Comparison of ENCODE assay signal across 24 mouse cellular contexts in genomic region chr10:57515278-57515677, GRCm38 (mm10). TPM values are rescaled to one million over a fixed set of nuclear protein-coding genes. Genes with fewer than 3 reads are reported as not detected.
DNase-seq lines count a peak whose midpoint lies in the region; ATAC-seq lines count a peak whose summit lies in the region.
"Had no signal": no experiment of that assay in that cellular context is flagged by ENCODE, and none has a peak within 500 bp of the region (broad histone marks: within the 10 kb centered on the region; RNA-seq: fewer than 3 reads in every experiment).

No protein-coding gene starts in this region.

- no peaks in the 10 kb centered on the region for H3K27me3 ChIP-seq in kidney, embryonic 14.5 days (ENCODE audit: control insufficient read depth, insufficient read depth, low read length)
- H3K27me3 ChIP-seq: embryonic facial prominence, embryonic 12.5 days; forebrain, embryonic 13.5 days; heart, embryonic 13.5 days; liver, embryonic 13.5 days; midbrain, embryonic 12.5 days; neural tube, embryonic 13.5 days had no signal

- 52% methylated on average over 1 of the region's 1 CpGs for WGBS in kidney, embryonic 14.5 days

- no peak for DNase-seq in frontal cortex, postnatal 36 days (ENCODE audit: low spot score in 2 of 2)
- DNase-seq in kidney, adult 9 months: no peak
- peak; percentile 26 for DNase-seq in adipocyte (ENCODE audit: low spot score)
- peak; percentile 39 for DNase-seq in fibroblast of lung, adult 2 months (ENCODE audit: low read depth)
- DNase-seq in natural killer cell, adult 2 months (ENCODE audit: low spot score in 2 of 2): no peak
- DNase-seq: gastrocnemius, postnatal 10 days; heart, adult 2 months; heart, postnatal 14 days; kidney, postnatal 10 days; liver, embryonic 13.5 days; lung, adult 2 months; lung, postnatal 14 days; retina, postnatal 1 day; right cerebral cortex, postnatal 25 days; spleen, adult 18-20 months had no signal

- ATAC-seq in frontal cortex, adult (ENCODE audit: low TSS enrichment): peak; percentile 28
- peak; percentile 52; the same call in 1 of the 2 replicates for ATAC-seq in kidney, embryonic 14.5 days (ENCODE audit: low FRiP score, low TSS enrichment)
- ATAC-seq: forebrain, embryonic 13.5 days; intestine, embryonic 16.5 days had no signal

- H3K4me3 ChIP-seq in kidney, embryonic 14.5 days (ENCODE audit: low read length): no peak overlapping the region
- H3K4me3 ChIP-seq: embryonic facial prominence, embryonic 12.5 days; forebrain, embryonic 13.5 days; heart, adult 2 months; heart, embryonic 13.5 days; liver, embryonic 13.5 days; midbrain, embryonic 12.5 days; neural tube, embryonic 13.5 days had no signal

- no peak overlapping the region for H3K9ac ChIP-seq in kidney, embryonic 14.5 days (ENCODE audit: low read depth, low read length)
- H3K9ac ChIP-seq: embryonic facial prominence, embryonic 12.5 days; forebrain, embryonic 13.5 days; heart, embryonic 13.5 days; hindbrain, embryonic 14.5 days; liver, embryonic 13.5 days; midbrain, embryonic 12.5 days; neural tube, embryonic 13.5 days had no signal

- H3K4me2 ChIP-seq in kidney, embryonic 14.5 days (replicated peaks; ENCODE audit: low read depth, low read length): no peak overlapping the region
- H3K4me2 ChIP-seq: embryonic facial prominence, embryonic 12.5 days; forebrain, embryonic 13.5 days; heart, embryonic 13.5 days; hindbrain, embryonic 14.5 days; liver, embryonic 13.5 days; midbrain, embryonic 12.5 days; neural tube, embryonic 13.5 days had no signal

- no peak overlapping the region for H3K27ac ChIP-seq in kidney, embryonic 14.5 days (ENCODE audit: low read depth, low read length)
- H3K27ac ChIP-seq: embryonic facial prominence, embryonic 12.5 days; forebrain, embryonic 13.5 days; heart, adult 2 months; heart, embryonic 13.5 days; hindbrain, embryonic 14.5 days; liver, embryonic 13.5 days; midbrain, embryonic 12.5 days; neural tube, embryonic 13.5 days had no signal

- H3K4me1 ChIP-seq in kidney, embryonic 14.5 days (ENCODE audit: control insufficient read depth, insufficient read depth, low read length): no peaks in the 10 kb centered on the region
- H3K4me1 ChIP-seq: embryonic facial prominence, embryonic 12.5 days; forebrain, embryonic 13.5 days; heart, embryonic 13.5 days; liver, embryonic 13.5 days; midbrain, embryonic 12.5 days; neural tube, embryonic 13.5 days had no signal

- H3K36me3 ChIP-seq in kidney, embryonic 14.5 days (ENCODE audit: control insufficient read depth, insufficient read depth, low read length): peaks cover 64% of the 10 kb centered on the region

- no peaks in the 10 kb centered on the region for H3K9me3 ChIP-seq in kidney, embryonic 14.5 days (ENCODE audit: control insufficient read depth, low read length)
- H3K9me3 ChIP-seq: embryonic facial prominence, embryonic 12.5 days; forebrain, embryonic 13.5 days; heart, embryonic 13.5 days; liver, embryonic 13.5 days; midbrain, embryonic 12.5 days; neural tube, embryonic 13.5 days had no signal

RNA-seq across cellular contexts. Expression of gene Serinc1, which starts 17.1 kb away (rescaled TPM):
- 124 and 154 TPM in 2 replicates for polyA plus RNA-seq in kidney, embryonic 14.5 days (2014; fragmentation: Nextera tagmentation; extraction: Ambion mirVana)

RNA-seq across cellular contexts. Expression of gene Hsf2, which starts 29.1 kb away (rescaled TPM):
- polyA plus RNA-seq in kidney, embryonic 14.5 days (2014; fragmentation: Nextera tagmentation; extraction: Ambion mirVana): 35.0 and 42.8 TPM in 2 replicates

Comparison
In these comparisons a context has a peak if more than half of its experiments do, and no peak if none do; other contexts are left out.
1. DNase-seq: peak in adipocyte (single experiment) and fibroblast of lung, adult 2 months (single experiment); none in frontal cortex, postnatal 36 days (0 of 2), kidney, adult 9 months (single experiment) and natural killer cell, adult 2 months (0 of 2).